Mouse (Mus musculus) gastrocnemius, adult 2 months (tissue): ENCODE measurements at regions not wholly inside any gene's neighbourhood (a gene's known extent, or its start where the extent isn't known, plus 50 kb on each side); places are given as distances from the start of the nearest gene placed in this dataset.
A peak's percentile ranks its signal among the peaks of the same experiment; 100 is the strongest.

Experiments used
- DNase-seq: peaks from one replicate; pipeline ENCODE4 v3.0.0; 2022
- H3K27ac ChIP-seq: fragments of 200-600 bp; 2 replicates; pipeline ENCODE4 v1.8.1; 2022; ENCODE audit warnings: mild to moderate bottlenecking
- H3K4me3 ChIP-seq: fragments of 200-600 bp; 2 replicates; pipeline ENCODE4 v1.8.1; 2022; ENCODE audit warnings: mild to moderate bottlenecking, moderate library complexity
- CTCF ChIP-seq: fragments of 200-600 bp; IDR thresholded peaks from 2 replicates; pipeline ENCODE4 v1.8.1; 2022; ENCODE audit warnings: antibody characterized with exemption, mild to moderate bottlenecking, moderate library complexity
- intact Hi-C: fragments of 180-260 bp; cut with DNase I; formaldehyde crosslinking; loops from one replicate; pipeline ENCODE4 v1.15.1; 2025

GRCm38 (mm10) chr2:171373016-171373415 lies 641.4 kb downstream of the Dok5 start:
- TF ChIP-seq CTCF, result no peak
- intact Hi-C loops, result no loop called here
- Histone ChIP-seq H3K4me3 (no peak overlapping the region), H3K27ac (no peak overlapping the region)
- DNase-seq, result no peak

GRCm38 (mm10) chr2:171371751-171372150 lies 640.1 kb downstream of the Dok5 start:
- Histone ChIP-seq H3K27ac (no peak overlapping the region), H3K4me3 (no peak overlapping the region)
- intact Hi-C loops, result no loop called here
- no peak for DNase-seq
- no peak for TF ChIP-seq CTCF

GRCm38 (mm10) chr2:171365553-171365952 lies 633.9 kb downstream of the Dok5 start:
- DNase-seq, result no peak
- TF ChIP-seq CTCF, result no peak
- Histone ChIP-seq H3K27ac (no peak overlapping the region), H3K4me3 (no peak overlapping the region)
- intact Hi-C loops, result no loop called here

GRCm38 (mm10) chr2:171364621-171365020 lies 633.0 kb downstream of the Dok5 start:
- Histone ChIP-seq H3K4me3 (no peak overlapping the region), H3K27ac (no peak overlapping the region)
- peak; percentile 45 for TF ChIP-seq CTCF
- intact Hi-C loops, result no loop called here
- no peak for DNase-seq

- H3K4me3 ChIP-seq, result no peak overlapping the region
- no peak for DNase-seq
- TF ChIP-seq CTCF, result no peak
- H3K27ac ChIP-seq, result no peak overlapping the region
- intact Hi-C loops, result no loop called here
These were observed 631.8 kb downstream of the Dok5 start for GRCm38 (mm10) chr2:171363381-171363780.

- H3K27ac ChIP-seq, result no peak overlapping the region
- TF ChIP-seq CTCF, result no peak
- no peak for DNase-seq
- intact Hi-C loops, result no loop called here
- H3K4me3 ChIP-seq, result no peak overlapping the region
These were observed 626.6 kb downstream of the Dok5 start for GRCm38 (mm10) chr2:171358071-171358760.

- no peak for DNase-seq
- no peak for TF ChIP-seq CTCF
- intact Hi-C loops, result no loop called here
- Histone ChIP-seq H3K4me3 (no peak overlapping the region), H3K27ac (no peak overlapping the region)
These were observed 616.5 kb downstream of the Dok5 start for GRCm38 (mm10) chr2:171348156-171348555.

GRCm38 (mm10) chr2:171333816-171334757 lies 602.5 kb downstream of the Dok5 start:
- intact Hi-C loops, result no loop called here
- no peak for DNase-seq
- TF ChIP-seq CTCF, result no peak
- no peak overlapping the region for H3K27ac ChIP-seq
- H3K4me3 ChIP-seq, result no peak overlapping the region

- Histone ChIP-seq H3K4me3 (no peak overlapping the region), H3K27ac (no peak overlapping the region)
- no peak for TF ChIP-seq CTCF
- intact Hi-C loops, result no loop called here
- DNase-seq, result no peak
These were observed 601.2 kb downstream of the Dok5 start for GRCm38 (mm10) chr2:171332826-171333225.

GRCm38 (mm10) chr2:171331529-171331928 lies 599.9 kb downstream of the Dok5 start:
- TF ChIP-seq CTCF, result no peak
- intact Hi-C loops, result no loop called here
- Histone ChIP-seq H3K4me3 (no peak overlapping the region), H3K27ac (no peak overlapping the region)
- no peak for DNase-seq

- Histone ChIP-seq H3K4me3 (no peak overlapping the region), H3K27ac (no peak overlapping the region)
- TF ChIP-seq CTCF, result no peak
- intact Hi-C loops, result no loop called here
- no peak for DNase-seq
These were observed 595.3 kb downstream of the Dok5 start for GRCm38 (mm10) chr2:171326909-171327308.

- H3K27ac ChIP-seq, result no peak overlapping the region
- no peak overlapping the region for H3K4me3 ChIP-seq
- DNase-seq, result no peak
- TF ChIP-seq CTCF, result no peak
- intact Hi-C loops, result no loop called here
These were observed 576.9 kb downstream of the Dok5 start for GRCm38 (mm10) chr2:171308486-171308885.

GRCm38 (mm10) chr2:171306000-171306399 lies 574.4 kb downstream of the Dok5 start:
- TF ChIP-seq CTCF, result no peak
- no peak for DNase-seq
- H3K4me3 ChIP-seq, result no peak overlapping the region
- intact Hi-C loops, result no loop called here
- H3K27ac ChIP-seq, result no peak overlapping the region
